Comparison of ENCODE assay signal across 21 mouse cellular contexts in genomic region chr5:58228726-58229125, GRCm38 (mm10).
A peak's percentile ranks its signal among the peaks of the same experiment; 100 is the strongest.
DNase-seq lines count a peak whose midpoint lies in the region; ATAC-seq lines count a peak whose summit lies in the region.
"Had no signal": no experiment of that assay in that cellular context is flagged by ENCODE, and none has a peak within 500 bp of the region (broad histone marks: within the 10 kb centered on the region; RNA-seq: fewer than 3 reads in every experiment).

No protein-coding gene starts in this region.

- no peaks in the 10 kb centered on the region for H3K4me1 ChIP-seq in neural tube, embryonic 11.5 days (ENCODE audit: control insufficient read depth, insufficient read depth, low read length)
- no peaks in the 10 kb centered on the region for H3K4me1 ChIP-seq in hindbrain, embryonic 16.5 days (ENCODE audit: control insufficient read depth, insufficient read depth, low read depth, low read length)
- 0 out of 2 replicates have a peak, but pooled peaks cover 3% of the 10 kb centered on the region for H3K4me1 ChIP-seq in neural tube, embryonic 14.5 days (ENCODE audit: control insufficient read depth, insufficient read depth, low read length)
- H3K4me1 ChIP-seq: heart, embryonic 15.5 days; liver, embryonic 12.5 days; lung, embryonic 15.5 days had no signal

- H3K9me3 ChIP-seq in neural tube, embryonic 11.5 days (ENCODE audit: control insufficient read depth, low read length), result no peaks in the 10 kb centered on the region
- H3K9me3 ChIP-seq in hindbrain, embryonic 16.5 days (ENCODE audit: control insufficient read depth, low read length), result peaks cover 2% of the 10 kb centered on the region; the same call in 1 of the 2 replicates
- H3K9me3 ChIP-seq in neural tube, embryonic 14.5 days (ENCODE audit: control insufficient read depth, low read length), result no peaks in the 10 kb centered on the region
- H3K9me3 ChIP-seq: G1E; heart, embryonic 15.5 days; limb, embryonic 10.5 days; liver, embryonic 12.5 days; lung, embryonic 15.5 days had no signal

- no peaks in the 10 kb centered on the region for H3K36me3 ChIP-seq in neural tube, embryonic 11.5 days (ENCODE audit: control insufficient read depth, insufficient read depth, low read length)
- no peaks in the 10 kb centered on the region for H3K36me3 ChIP-seq in hindbrain, embryonic 16.5 days (ENCODE audit: control insufficient read depth, insufficient read depth, low read length)
- H3K36me3 ChIP-seq in neural tube, embryonic 14.5 days (ENCODE audit: control insufficient read depth, insufficient read depth, low read length), result no peaks in the 10 kb centered on the region
- H3K36me3 ChIP-seq: G1E; heart, embryonic 15.5 days; limb, embryonic 10.5 days; liver, embryonic 12.5 days; lung, embryonic 15.5 days had no signal

- no peaks in the 10 kb centered on the region for H3K27me3 ChIP-seq in neural tube, embryonic 11.5 days (ENCODE audit: control insufficient read depth, insufficient read depth, low read length)
- H3K27me3 ChIP-seq in hindbrain, embryonic 16.5 days (replicated peaks; ENCODE audit: control insufficient read depth, insufficient read depth, low read length), result no peaks in the 10 kb centered on the region
- no peaks in the 10 kb centered on the region for H3K27me3 ChIP-seq in neural tube, embryonic 14.5 days (ENCODE audit: control insufficient read depth, insufficient read depth, low read length)
- H3K27me3 ChIP-seq: heart, embryonic 15.5 days; liver, embryonic 12.5 days; lung, embryonic 15.5 days had no signal

- no peak overlapping the region for H3K4me3 ChIP-seq in neural tube, embryonic 11.5 days (ENCODE audit: low read depth, low read length)
- H3K4me3 ChIP-seq in hindbrain, embryonic 16.5 days (ENCODE audit: low read length), result no peak overlapping the region
- no peak overlapping the region for H3K4me3 ChIP-seq in neural tube, embryonic 14.5 days (ENCODE audit: low read depth, low read length)
- H3K4me3 ChIP-seq: erythroblast, embryonic 14.5 days; heart, embryonic 15.5 days; limb, embryonic 10.5 days; liver, embryonic 12.5 days; lung, embryonic 15.5 days had no signal

- peak; percentile 58 for ATAC-seq in neural tube, embryonic 11.5 days (ENCODE audit: insufficient read depth, low FRiP score, low TSS enrichment)
- ATAC-seq in hindbrain, embryonic 16.5 days, result peak; percentile 48; the same call in 1 of the 2 replicates
- peak; percentile 68; the same call in 1 of the 2 replicates for ATAC-seq in neural tube, embryonic 14.5 days (ENCODE audit: low read depth)
- ATAC-seq: CD4-positive, CD25-positive, alpha-beta regulatory T cell, adult 4 months; forebrain, embryonic 14.5 days; liver, embryonic 12.5 days had no signal

- no peak overlapping the region for H3K27ac ChIP-seq in neural tube, embryonic 11.5 days (ENCODE audit: low read depth, low read length)
- no peak overlapping the region for H3K27ac ChIP-seq in hindbrain, embryonic 16.5 days (ENCODE audit: low read depth, low read length)
- H3K27ac ChIP-seq in neural tube, embryonic 14.5 days (ENCODE audit: low read depth, low read length), result no peak overlapping the region
- H3K27ac ChIP-seq: heart, embryonic 15.5 days; limb, embryonic 10.5 days; liver, embryonic 12.5 days; lung, embryonic 15.5 days had no signal

- no peak overlapping the region for H3K4me2 ChIP-seq in neural tube, embryonic 11.5 days (ENCODE audit: low read depth)
- H3K4me2 ChIP-seq in hindbrain, embryonic 16.5 days (ENCODE audit: low read length), result no peak overlapping the region
- H3K4me2 ChIP-seq in neural tube, embryonic 14.5 days (ENCODE audit: low read depth, low read length), result no peak overlapping the region
- H3K4me2 ChIP-seq: heart, embryonic 15.5 days; liver, embryonic 12.5 days; lung, embryonic 15.5 days had no signal

- 31% methylated on average over 3 of the region's 3 CpGs for WGBS in neural tube, embryonic 11.5 days
- WGBS in hindbrain, embryonic 16.5 days, result 34% methylated on average over 3 of the region's 3 CpGs
- 6% methylated on average over 3 of the region's 3 CpGs for WGBS in neural tube, embryonic 14.5 days

- H3K9ac ChIP-seq in neural tube, embryonic 11.5 days (ENCODE audit: low read length), result no peak overlapping the region
- no peak overlapping the region for H3K9ac ChIP-seq in hindbrain, embryonic 16.5 days (ENCODE audit: low read depth, low read length)
- no peak overlapping the region for H3K9ac ChIP-seq in neural tube, embryonic 14.5 days (replicated peaks; ENCODE audit: low read depth, low read length)
- H3K9ac ChIP-seq: heart, embryonic 15.5 days; liver, embryonic 12.5 days; lung, embryonic 15.5 days had no signal

- DNase-seq in embryo, embryonic 10 days (ENCODE audit: low spot score), result peak; percentile 11
- DNase-seq in embryo, embryonic 9.5 days (ENCODE audit: extremely low spot score), result no peak
- no peak for DNase-seq in neural tube, embryonic 11.5 days (ENCODE audit: low spot score)
- DNase-seq in neural tube, embryonic 10.5 days (ENCODE audit: extremely low spot score, low spot score), result no peak
- no peak for DNase-seq in gastrocnemius, adult 18-20 months (ENCODE audit: low spot score)
- no peak for DNase-seq in heart, postnatal 4 days
- DNase-seq: cerebellum, adult 9-10 months; heart, adult 18-20 months; kidney, adult 8-10 months; right cerebral cortex, postnatal 14 days; thymus, postnatal 14 days had no signal
